Mouse (Mus musculus) cerebellum, postnatal 4 days (tissue): ENCODE data around the gene Ccdc88c.

Experiments
- DNase-seq, 2 experiments: peaks; one replicate each; pipeline ENCODE4 v3.0.0; 2022; ENCODE audit warnings: low spot score in 2 of 2, mixed read lengths in 1 of 2

The Ccdc88c gene

GRCm38 (mm10) chr12:100997830-100998563 is 30.9 kb downstream of the Ccdc88c start:
- DNase-seq = no peak

- no peak for DNase-seq
Observed at GRCm38 (mm10) chr12:100996378-100996898, 32.4 kb downstream of the Ccdc88c start.

GRCm38 (mm10) chr12:100995607-100996377 is 33.1 kb downstream of the Ccdc88c start:
- no peak for DNase-seq

GRCm38 (mm10) chr12:100994140-100995015 is 34.5 kb downstream of the Ccdc88c start:
- no peak for DNase-seq

GRCm38 (mm10) chr12:100993146-100993545 is 35.7 kb downstream of the Ccdc88c start:
- DNase-seq = no peak

- no peak for DNase-seq
Observed at GRCm38 (mm10) chr12:100992505-100992904, 36.4 kb downstream of the Ccdc88c start.

- no peak for DNase-seq
Observed at GRCm38 (mm10) chr12:100991119-100991518, 37.7 kb downstream of the Ccdc88c start.

GRCm38 (mm10) chr12:100990291-100990690 is 38.6 kb downstream of the Ccdc88c start:
- peak in 1 of 2 experiments; percentile 53 for DNase-seq

- DNase-seq = no peak
Observed at GRCm38 (mm10) chr12:100989780-100990288, 39.0 kb downstream of the Ccdc88c start.

GRCm38 (mm10) chr12:100988324-100989130 is 40.3 kb downstream of the Ccdc88c start:
- DNase-seq = no peak

GRCm38 (mm10) chr12:100986423-100986822 is 42.4 kb downstream of the Ccdc88c start:
- DNase-seq = peak in 1 of 2 experiments; percentile 32

GRCm38 (mm10) chr12:100985793-100986157 is 43.1 kb downstream of the Ccdc88c start:
- no peak for DNase-seq

GRCm38 (mm10) chr12:100985050-100985792 is 43.6 kb downstream of the Ccdc88c start:
- no peak for DNase-seq

GRCm38 (mm10) chr12:100983565-100983964 is 45.3 kb downstream of the Ccdc88c start:
- peak in 1 of 2 experiments; percentile 40 for DNase-seq

GRCm38 (mm10) chr12:100982217-100982616 is 46.6 kb downstream of the Ccdc88c start:
- no peak for DNase-seq

GRCm38 (mm10) chr12:100980551-100981008 is 48.3 kb downstream of the Ccdc88c start:
- DNase-seq = no peak

GRCm38 (mm10) chr12:100979616-100980015 is 49.2 kb downstream of the Ccdc88c start:
- no peak for DNase-seq

- DNase-seq = no peak
Observed at GRCm38 (mm10) chr12:100977958-100978725, 50.7 kb downstream of the Ccdc88c start.

- DNase-seq = no peak
Observed at GRCm38 (mm10) chr12:100977551-100977950, 51.3 kb downstream of the Ccdc88c start.
